Mouse (Mus musculus) small intestine, adult 2 months (tissue): ENCODE data around the gene Caprin1.

ENCODE experiments used
- CTCF ChIP-seq: fragments of 200-500 bp; IDR thresholded peaks from 2 replicates; pipeline ENCODE4 v1.5.1; 2012; ENCODE audit warnings: low read depth, mild to moderate bottlenecking, control low read depth, inconsistent platforms, low read length, moderate library complexity, mixed read lengths; ENCODE audit not compliant: insufficient replicate concordance, insufficient read length; ENCODE audit errors: extremely low read depth
- POLR2A ChIP-seq: fragments of 200-500 bp; IDR thresholded peaks from 2 replicates; pipeline ENCODE4 v1.6.1; 2012; ENCODE audit warnings: low read depth, mild to moderate bottlenecking, control low read depth, inconsistent platforms, low read length, moderate library complexity

DNA sequence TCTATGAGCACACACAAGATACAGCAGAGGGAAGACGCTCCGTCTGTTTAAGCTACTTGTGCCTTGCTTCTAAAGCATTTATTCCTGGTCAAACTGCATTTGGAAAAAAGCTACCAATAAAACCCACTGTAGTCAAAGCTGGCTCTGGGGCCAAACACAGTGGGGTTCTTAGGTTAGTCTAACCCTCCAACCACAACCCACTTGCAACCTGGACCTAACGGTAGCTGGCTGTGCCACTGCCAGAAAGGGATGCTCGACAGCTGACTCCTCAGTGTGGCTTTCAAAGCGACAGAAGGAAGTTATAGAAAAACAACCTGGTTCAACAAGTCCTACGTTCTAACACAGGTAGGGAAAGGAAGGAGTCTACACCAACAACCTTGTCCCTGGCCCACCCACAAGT, 66.0 kb downstream of the Caprin1 start:
- TF ChIP-seq CTCF: no peak
- TF ChIP-seq POLR2A: no peak
